Mouse (Mus musculus) G1E (cell line): Measurements from ENCODE around the gene Snx25. TPM values are rescaled to one million over a fixed set of nuclear protein-coding genes. Genes with fewer than 3 reads are reported as not detected.
A peak's percentile ranks its signal among the peaks of the same experiment; 100 is the strongest.
"Not testable (repeated sequence)": the region's sequence is repeated elsewhere in the genome, so short reads cannot be mapped to it uniquely, and the experiment has no call there.

Source experiments
- ATAC-seq: 2 replicates; pipeline ENCODE4 v1.8.0; 2016; ENCODE audit warnings: mild to moderate bottlenecking; ENCODE audit not compliant: insufficient number of reproducible peaks, poor library complexity, low FRiP score, severe bottlenecking; ENCODE audit errors: extremely low read depth
- DNase-seq: peaks from one replicate; pipeline ENCODE4 v3.0.0; 2012; ENCODE audit warnings: low spot score
- H3K27me3 ChIP-seq: 2 replicates; pipeline ENCODE4 v1.6.1; 2012; ENCODE audit warnings: mild to moderate bottlenecking, low read length, inconsistent platforms; ENCODE audit not compliant: insufficient read depth
- H3K36me3 ChIP-seq: replicated peaks from 2 replicates; pipeline ENCODE3; 2012; ENCODE audit warnings: mild to moderate bottlenecking, inconsistent platforms
- H3K4me1 ChIP-seq: 2 replicates; pipeline ENCODE4 v1.6.1; 2012; ENCODE audit warnings: low read depth, low read length, inconsistent platforms, mixed read lengths; ENCODE audit not compliant: insufficient read depth
- H3K4me3 ChIP-seq: 2 replicates; pipeline ENCODE4 v1.5.1; 2012; ENCODE audit warnings: low read depth, mild to moderate bottlenecking, inconsistent platforms, low read length, moderate library complexity, mixed read lengths
- H3K9me3 ChIP-seq: replicated peaks from 2 replicates; pipeline ENCODE4 v1.6.1; 2012; ENCODE audit warnings: inconsistent platforms
- CTCF ChIP-seq: IDR thresholded peaks from 2 replicates; pipeline ENCODE4 v1.5.1; 2012; ENCODE audit warnings: low read depth, low read length, inconsistent platforms, mixed read lengths
- GATA1 ChIP-seq: IDR thresholded peaks from 2 replicates; pipeline ENCODE4 v1.6.1; 2012; ENCODE audit warnings: borderline replicate concordance, low read length, inconsistent platforms, mixed read lengths
- GATA2 ChIP-seq: IDR thresholded peaks from 2 replicates; pipeline ENCODE4 v1.6.1; 2012; ENCODE audit warnings: low read depth, low read length, inconsistent platforms, borderline replicate concordance
- POLR2AphosphoS5 ChIP-seq: IDR thresholded peaks from 2 replicates; pipeline ENCODE4 v1.6.1; 2012; ENCODE audit warnings: low read depth, low read length, inconsistent platforms; ENCODE audit not compliant: insufficient replicate concordance
- TAL1 ChIP-seq: conservative IDR thresholded peaks from 2 replicates; pipeline ENCODE4 v1.6.1; 2012; ENCODE audit warnings: low read depth, low read length, inconsistent platforms, mixed read lengths
- polyA plus RNA-seq: library from polyadenylated mRNA; stranded (reverse); fragments of >175 nt; gene quantifications from 2 replicates; pipeline ENCODE4 v1.2.3, GENCODE M21; 2012
- total RNA-seq, 2 experiments: library from RNA; stranded (forward) in 1 of 2; stranded (reverse) in 1 of 2; fragments of 200-1000 nt in 1 of 2; fragments of >200 nt in 1 of 2; fragmentation: Nextera tagmentation in 1 of 2; gene quantifications; 2 replicates each; pipeline ENCODE4 v1.2.3; 2014 to 2017

Gene Snx25
- total and polyA plus RNA-seq, 3 experiments = 13.3 to 38.8 (median 17.4) TPM

- DNase-seq (no peak), ATAC-seq (0 out of 2 replicates have a peak, but pooled peaks have one; percentile 35)
- Histone ChIP-seq H3K36me3 (peaks cover 31% of the 10 kb centered on the region), H3K4me1 (peaks cover 45% of the 10 kb centered on the region), H3K27me3 (no peaks in the 10 kb centered on the region), H3K4me3 (no peak overlapping the region), H3K9me3 (no peaks in the 10 kb centered on the region)
- TF ChIP-seq POLR2AphosphoS5 (no peak), GATA1 (no peak), CTCF (no peak), GATA2 (no peak), TAL1 (no peak)
Observed at GRCm38 (mm10) chr8:46140376-46141120, 11.4 kb downstream of the Snx25 start.

GRCm38 (mm10) chr8:46137843-46138596, 13.9 kb downstream of the Snx25 start:
- peaks cover 26% of the 10 kb centered on the region for H3K4me1 ChIP-seq
- TF ChIP-seq POLR2AphosphoS5 (no peak), GATA2 (no peak), GATA1 (no peak), TAL1 (no peak), CTCF (no peak)
- ATAC-seq (no peak), DNase-seq (no peak)
- no peak overlapping the region for H3K4me3 ChIP-seq
- H3K9me3 ChIP-seq = peaks cover 6% of the 10 kb centered on the region; the same call in 1 of the 2 replicates
- H3K27me3 ChIP-seq = no peaks in the 10 kb centered on the region
- peaks cover 37% of the 10 kb centered on the region for H3K36me3 ChIP-seq

- H3K27me3 ChIP-seq = no peaks in the 10 kb centered on the region
- ATAC-seq = no peak
- DNase-seq = no peak
- no peak for TF ChIP-seq POLR2AphosphoS5
- TF ChIP-seq GATA1 = no peak
- no peak for TF ChIP-seq GATA2
- no peak for TF ChIP-seq TAL1
- no peak overlapping the region for H3K4me3 ChIP-seq
- peaks cover 20% of the 10 kb centered on the region for H3K4me1 ChIP-seq
- H3K9me3 ChIP-seq = peaks cover 6% of the 10 kb centered on the region; the same call in 1 of the 2 replicates
- peaks cover 35% of the 10 kb centered on the region for H3K36me3 ChIP-seq
Observed at GRCm38 (mm10) chr8:46137336-46137735, 14.6 kb downstream of the Snx25 start.

- peaks cover 30% of the 10 kb centered on the region for H3K36me3 ChIP-seq
- not testable (repeated sequence) for H3K9me3 ChIP-seq, DNase-seq, ATAC-seq, H3K4me3 ChIP-seq, H3K4me1 ChIP-seq, H3K27me3 ChIP-seq
Observed at GRCm38 (mm10) chr8:46135546-46135945, 16.4 kb downstream of the Snx25 start.

GRCm38 (mm10) chr8:46130426-46130825, 21.5 kb downstream of the Snx25 start:
- TF ChIP-seq GATA2 (no peak), POLR2AphosphoS5 (no peak), CTCF (no peak), GATA1 (no peak), TAL1 (no peak)
- H3K4me3 ChIP-seq = no peak overlapping the region
- H3K27me3 ChIP-seq = no peaks in the 10 kb centered on the region
- peaks cover 6% of the 10 kb centered on the region; the same call in 1 of the 2 replicates for H3K9me3 ChIP-seq
- H3K36me3 ChIP-seq = peaks cover 11% of the 10 kb centered on the region
- DNase-seq (no peak), ATAC-seq (no peak)
- H3K4me1 ChIP-seq = no peaks in the 10 kb centered on the region

- DNase-seq (no peak), ATAC-seq (no peak)
- Histone ChIP-seq H3K4me1 (no peaks in the 10 kb centered on the region), H3K36me3 (peaks cover 47% of the 10 kb centered on the region), H3K4me3 (no peak overlapping the region), H3K9me3 (no peaks in the 10 kb centered on the region), H3K27me3 (no peaks in the 10 kb centered on the region)
- TF ChIP-seq GATA2 (no peak), GATA1 (no peak), CTCF (no peak)
Observed at GRCm38 (mm10) chr8:46122498-46122897, 29.5 kb downstream of the Snx25 start.

- no peaks in the 10 kb centered on the region for H3K27me3 ChIP-seq
- H3K4me1 ChIP-seq = peaks cover 4% of the 10 kb centered on the region; the same call in 1 of the 2 replicates
- TF ChIP-seq GATA2 (no peak), CTCF (no peak), TAL1 (no peak), POLR2AphosphoS5 (no peak), GATA1 (no peak)
- H3K9me3 ChIP-seq = no peaks in the 10 kb centered on the region
- H3K4me3 ChIP-seq = no peak overlapping the region
- DNase-seq (no peak), ATAC-seq (no peak)
- peaks cover 67% of the 10 kb centered on the region for H3K36me3 ChIP-seq
Observed at GRCm38 (mm10) chr8:46119176-46119575, 32.8 kb downstream of the Snx25 start.
